Mouse (Mus musculus): ENCODE measurements around the gene Stk10. TPM values are rescaled to one million over a fixed set of nuclear protein-coding genes. Genes with fewer than 3 reads are reported as not detected.
"Not testable (repeated sequence)": the region's sequence is repeated elsewhere in the genome, so short reads cannot be mapped to it uniquely, and the experiment has no call there.

Gene Stk10
- polyA plus RNA-seq, 1 experiment, result 6.1 TPM

DNA sequence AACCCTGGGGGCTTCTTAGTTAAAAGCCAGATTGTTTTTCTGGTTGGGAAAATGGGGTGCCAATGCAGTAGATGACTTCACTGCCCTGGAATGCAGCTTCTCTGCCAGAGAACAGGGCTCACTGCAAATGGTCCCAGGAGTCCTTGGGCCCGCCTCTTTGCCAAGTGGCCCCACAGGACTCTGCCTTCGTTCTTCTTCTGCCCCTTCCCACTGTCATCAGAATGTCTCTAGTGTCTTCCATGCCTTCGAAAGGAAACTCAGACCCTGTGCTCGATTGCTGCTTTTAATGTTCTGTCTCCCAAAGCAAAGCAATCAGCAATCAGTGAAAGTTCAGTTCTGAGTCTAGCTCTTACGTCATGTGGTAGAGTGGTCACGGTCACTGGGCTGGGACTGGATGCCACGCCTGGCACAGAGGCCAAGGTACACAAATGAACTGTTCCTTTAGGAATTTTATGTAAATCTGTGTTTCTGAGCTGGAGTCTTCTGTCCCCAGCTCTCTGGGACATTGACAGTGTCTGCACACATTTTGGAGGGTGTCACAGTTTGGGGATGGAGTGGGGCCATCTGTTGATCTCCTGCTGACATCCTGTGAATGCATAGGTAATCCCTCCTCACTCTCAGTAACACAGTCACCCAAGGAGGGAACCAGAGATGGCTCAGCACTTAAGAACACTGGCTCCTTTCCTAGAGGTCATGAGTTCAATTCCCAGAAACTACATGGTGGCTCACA lies 72.2 kb downstream of the Stk10 start:
- Histone ChIP-seq H3K4me1 (ENCODE audit: control insufficient read depth, insufficient read depth, low read length) (no peaks in the 10 kb centered on the region), H3K27ac (ENCODE audit: insufficient read depth, low read length) (no peak overlapping the region), H3K4me3 (ENCODE audit: insufficient read depth, low read length) (no peak overlapping the region)
- TF ChIP-seq CTCF (IDR thresholded peaks at IDR 0.05; ENCODE audit: extremely low read depth, insufficient read depth, low read length) (no peak), POLR2A (IDR thresholded peaks at IDR 0.05; ENCODE audit: extremely low read depth, insufficient read depth, low read length) (no peak)

- Histone ChIP-seq H3K27ac (ENCODE audit: insufficient read depth, low read length) (no peak overlapping the region), H3K4me3 (ENCODE audit: insufficient read depth, low read length) (no peak overlapping the region), H3K4me1 (ENCODE audit: control insufficient read depth, insufficient read depth, low read length) (no peaks in the 10 kb centered on the region)
- TF ChIP-seq POLR2A (IDR thresholded peaks at IDR 0.05; ENCODE audit: extremely low read depth, insufficient read depth, low read length) (no peak), CTCF (IDR thresholded peaks at IDR 0.05; ENCODE audit: extremely low read depth, insufficient read depth, low read length) (no peak)
These were observed 72.8 kb downstream of the Stk10 start for GRCm38 (mm10) chr11:32605907-32606306.

DNA sequence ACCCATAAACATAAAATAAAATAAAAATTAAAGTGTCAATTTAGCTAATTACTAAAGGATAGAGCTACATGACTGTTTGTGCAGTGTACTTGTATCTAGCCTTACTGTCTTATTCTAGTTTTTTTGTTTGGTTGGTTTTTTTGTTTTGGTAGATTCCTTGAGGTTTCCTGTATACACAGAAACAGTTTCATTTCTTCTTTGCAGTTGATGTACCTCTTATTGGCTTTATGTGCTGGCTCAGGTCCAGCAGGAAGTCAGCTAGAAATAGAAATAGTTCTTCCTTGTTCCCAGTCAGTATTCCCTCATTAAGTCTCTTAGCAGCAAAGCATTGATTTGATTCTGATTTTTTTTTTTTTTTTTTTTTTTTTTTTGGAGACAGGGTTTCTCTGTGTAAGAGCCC lies 74.2 kb downstream of the Stk10 start:
- no peak for TF ChIP-seq CTCF (IDR thresholded peaks at IDR 0.05; ENCODE audit: extremely low read depth, insufficient read depth, low read length)
- no peak for TF ChIP-seq POLR2A (IDR thresholded peaks at IDR 0.05; ENCODE audit: extremely low read depth, insufficient read depth, low read length)
- no peaks in the 10 kb centered on the region for H3K4me1 ChIP-seq (ENCODE audit: control insufficient read depth, insufficient read depth, low read length)
- no peak overlapping the region for H3K27ac ChIP-seq (ENCODE audit: insufficient read depth, low read length)
- H3K4me3 ChIP-seq (ENCODE audit: insufficient read depth, low read length), result no peak overlapping the region

- no peak for TF ChIP-seq CTCF (IDR thresholded peaks at IDR 0.05; ENCODE audit: extremely low read depth, insufficient read depth, low read length)
- no peak for TF ChIP-seq POLR2A (IDR thresholded peaks at IDR 0.05; ENCODE audit: extremely low read depth, insufficient read depth, low read length)
- Histone ChIP-seq H3K27ac (ENCODE audit: insufficient read depth, low read length) (no peak overlapping the region), H3K4me3 (ENCODE audit: insufficient read depth, low read length) (no peak overlapping the region), H3K4me1 (ENCODE audit: control insufficient read depth, insufficient read depth, low read length) (no peaks in the 10 kb centered on the region)
These were observed 77.5 kb downstream of the Stk10 start for GRCm38 (mm10) chr11:32610616-32611015.

GRCm38 (mm10) chr11:32612304-32612703 lies 79.2 kb downstream of the Stk10 start:
- no peak for TF ChIP-seq CTCF (IDR thresholded peaks at IDR 0.05; ENCODE audit: extremely low read depth, insufficient read depth, low read length)
- TF ChIP-seq POLR2A (IDR thresholded peaks at IDR 0.05; ENCODE audit: extremely low read depth, insufficient read depth, low read length), result no peak
- Histone ChIP-seq H3K4me3 (ENCODE audit: insufficient read depth, low read length) (no peak overlapping the region), H3K4me1 (ENCODE audit: control insufficient read depth, insufficient read depth, low read length) (no peaks in the 10 kb centered on the region), H3K27ac (ENCODE audit: insufficient read depth, low read length) (no peak overlapping the region)

GRCm38 (mm10) chr11:32614463-32614862 lies 81.4 kb downstream of the Stk10 start:
- Histone ChIP-seq H3K4me3 (ENCODE audit: insufficient read depth, low read length) (no peak overlapping the region), H3K27ac (ENCODE audit: insufficient read depth, low read length) (no peak overlapping the region), H3K4me1 (ENCODE audit: control insufficient read depth, insufficient read depth, low read length) (peaks cover 2% of the 10 kb centered on the region)
- TF ChIP-seq CTCF (IDR thresholded peaks at IDR 0.05; ENCODE audit: extremely low read depth, insufficient read depth, low read length), result no peak
- no peak for TF ChIP-seq POLR2A (IDR thresholded peaks at IDR 0.05; ENCODE audit: extremely low read depth, insufficient read depth, low read length)

- TF ChIP-seq CTCF (IDR thresholded peaks at IDR 0.05; ENCODE audit: extremely low read depth, insufficient read depth, low read length) (no peak), POLR2A (IDR thresholded peaks at IDR 0.05; ENCODE audit: extremely low read depth, insufficient read depth, low read length) (no peak)
- no peak overlapping the region for H3K4me3 ChIP-seq (ENCODE audit: insufficient read depth, low read length)
- H3K4me1 ChIP-seq (ENCODE audit: control insufficient read depth, insufficient read depth, low read length), result peaks cover 2% of the 10 kb centered on the region
These were observed 82.5 kb downstream of the Stk10 start for GRCm38 (mm10) chr11:32615561-32615960.

GRCm38 (mm10) chr11:32616091-32616490 lies 83.0 kb downstream of the Stk10 start:
- Histone ChIP-seq H3K4me3 (ENCODE audit: insufficient read depth, low read length) (no peak overlapping the region), H3K27ac (ENCODE audit: insufficient read depth, low read length) (no peak overlapping the region), H3K4me1 (ENCODE audit: control insufficient read depth, insufficient read depth, low read length) (peaks cover 2% of the 10 kb centered on the region)
- no peak for TF ChIP-seq POLR2A (IDR thresholded peaks at IDR 0.05; ENCODE audit: extremely low read depth, insufficient read depth, low read length)
- TF ChIP-seq CTCF (IDR thresholded peaks at IDR 0.05; ENCODE audit: extremely low read depth, insufficient read depth, low read length), result no peak

More at GRCm38 (mm10) chr11:32615561-32615960, 82.5 kb downstream of the Stk10 start:
- H3K27ac ChIP-seq (ENCODE audit: insufficient read depth, low read length), result no peak overlapping the region

DNA sequence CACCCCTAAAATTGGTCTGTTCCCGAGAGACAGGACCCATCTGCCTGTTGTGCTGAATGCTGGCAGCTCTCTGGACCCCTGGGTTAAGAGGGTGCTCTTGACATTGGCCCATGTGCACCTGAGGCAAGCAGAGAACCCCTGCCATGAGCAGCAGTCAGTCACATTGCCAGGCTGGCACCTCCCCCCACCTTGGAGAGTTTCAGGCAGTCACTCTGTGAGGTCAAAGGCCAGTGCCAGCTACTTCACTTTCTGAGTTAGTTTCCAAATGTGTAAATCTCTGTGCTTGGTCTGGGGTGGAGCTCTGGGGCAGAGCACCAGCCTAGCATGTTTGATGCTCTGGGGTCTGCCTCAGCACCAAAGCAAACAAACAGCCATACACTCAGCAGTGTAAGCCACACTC lies 84.9 kb downstream of the Stk10 start:
- Histone ChIP-seq H3K4me1 (ENCODE audit: control insufficient read depth, insufficient read depth, low read length) (peaks cover 2% of the 10 kb centered on the region), H3K27ac (ENCODE audit: insufficient read depth, low read length) (no peak overlapping the region), H3K4me3 (ENCODE audit: insufficient read depth, low read length) (no peak overlapping the region)
- TF ChIP-seq CTCF (IDR thresholded peaks at IDR 0.05; ENCODE audit: extremely low read depth, insufficient read depth, low read length), result no peak
- no peak for TF ChIP-seq POLR2A (IDR thresholded peaks at IDR 0.05; ENCODE audit: extremely low read depth, insufficient read depth, low read length)

GRCm38 (mm10) chr11:32618641-32619040 lies 85.5 kb downstream of the Stk10 start:
- H3K4me1 ChIP-seq (ENCODE audit: control insufficient read depth, insufficient read depth, low read length); H3K4me3 ChIP-seq (ENCODE audit: insufficient read depth, low read length); H3K27ac ChIP-seq (ENCODE audit: insufficient read depth, low read length): not testable (repeated sequence)
